Comparison of ENCODE assay signal across 20 mouse cellular contexts in the genomic region with DNA sequence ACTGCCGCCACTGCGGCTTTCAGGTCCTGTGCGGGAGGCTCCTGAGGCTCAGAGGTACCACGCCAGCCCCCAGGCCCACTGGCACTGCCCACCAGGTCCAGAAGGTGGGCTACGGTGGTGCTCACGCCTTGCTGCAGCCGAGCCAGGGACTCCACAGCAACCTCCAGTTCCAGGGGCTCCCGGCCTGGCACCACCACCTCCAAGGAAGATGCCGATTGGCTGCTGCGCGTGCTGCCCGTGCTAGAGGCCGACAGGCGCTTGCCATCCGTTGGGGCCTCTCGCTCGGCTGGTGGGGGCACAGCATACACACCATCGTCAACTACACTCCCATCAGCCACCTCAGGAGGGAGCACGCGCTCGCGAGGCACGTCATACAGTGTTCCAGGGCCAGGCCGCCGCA. TPM values are rescaled to one million over a fixed set of nuclear protein-coding genes. Genes with fewer than 3 reads are reported as not detected.
DNase-seq lines count a peak whose midpoint lies in the region; TF ChIP-seq lines count a peak whose summit lies in the region.
"Had no signal": no experiment of that assay in that cellular context is flagged by ENCODE, and none has a peak within 500 bp of the region (broad histone marks: within the 10 kb centered on the region; RNA-seq: fewer than 3 reads in every experiment).

No protein-coding gene starts in this region.

- no peak overlapping the region for H3K4me3 ChIP-seq in cerebellum, adult 2 months (replicated peaks; ENCODE audit: insufficient read depth, low read depth, low read length)
- no peak overlapping the region for H3K4me3 ChIP-seq in ES-Bruce4 (ENCODE audit: low read depth, low read length)
- H3K4me3 ChIP-seq: embryonic facial prominence, embryonic 13.5 days; kidney, embryonic 15.5 days; midbrain, embryonic 13.5 days; neural tube, embryonic 13.5 days had no signal

- no peak for TF ChIP-seq CTCF in cerebellum, adult 2 months (IDR thresholded peaks at IDR 0.05; ENCODE audit: borderline replicate concordance, insufficient read depth, low read depth, low read length)
- peak; percentile 11 for TF ChIP-seq CTCF in ES-Bruce4 (IDR thresholded peaks at IDR 0.05; ENCODE audit: low read depth, low read length)

- no peaks in the 10 kb centered on the region for H3K9me3 ChIP-seq in ES-Bruce4 (replicated peaks; ENCODE audit: control insufficient read depth, insufficient read depth, low read length, poor library complexity, severe bottlenecking)
- H3K9me3 ChIP-seq: embryonic facial prominence, embryonic 13.5 days; kidney, embryonic 15.5 days; midbrain, embryonic 13.5 days; neural tube, embryonic 13.5 days had no signal

- H3K27me3 ChIP-seq in cerebellum, adult 2 months (ENCODE audit: control insufficient read depth, insufficient read depth, low read length): no peaks in the 10 kb centered on the region
- H3K27me3 ChIP-seq in ES-Bruce4 (ENCODE audit: control insufficient read depth, insufficient read depth, low read length, poor library complexity, severe bottlenecking): no peaks in the 10 kb centered on the region
- H3K27me3 ChIP-seq: embryonic facial prominence, embryonic 13.5 days; kidney, embryonic 15.5 days; midbrain, embryonic 13.5 days; neural tube, embryonic 13.5 days had no signal

- DNase-seq in cerebellum, adult 2 months: no peak
- DNase-seq in cerebellum, postnatal 4 days (ENCODE audit: low spot score in 2 of 2): no peak
- peak; percentile 3 for DNase-seq in kidney, adult 18-20 months
- DNase-seq in kidney, postnatal 36 days: no peak
- peak; percentile 46 to 63 for DNase-seq in cerebellum, postnatal 14 days
- DNase-seq in lung, postnatal 10 days: no peak
- DNase-seq: B cell, adult 2 months; heart, postnatal 10 days; right cerebral cortex, adult 18-20 months had no signal

- no peak overlapping the region for H3K9ac ChIP-seq in ES-Bruce4 (ENCODE audit: low read depth, poor library complexity, severe bottlenecking)
- H3K9ac ChIP-seq: embryonic facial prominence, embryonic 13.5 days; kidney, embryonic 15.5 days; liver, embryonic 14.5 days; midbrain, embryonic 13.5 days had no signal

- peaks cover 59% of the 10 kb centered on the region for H3K4me1 ChIP-seq in cerebellum, adult 2 months (ENCODE audit: control insufficient read depth, insufficient read depth, low read length)
- peaks cover 4% of the 10 kb centered on the region for H3K4me1 ChIP-seq in ES-Bruce4 (ENCODE audit: control insufficient read depth, insufficient read depth, low read length)

- TF ChIP-seq POLR2A in cerebellum, adult 2 months (IDR thresholded peaks at IDR 0.05; ENCODE audit: borderline replicate concordance, insufficient read depth, low read length): no peak
- no peak for TF ChIP-seq POLR2A in ES-Bruce4 (IDR thresholded peaks at IDR 0.05; ENCODE audit: insufficient read depth, low read length)

- no peak for TF ChIP-seq EP300 in ES-Bruce4 (IDR thresholded peaks at IDR 0.05; ENCODE audit: insufficient read depth, low read depth, low read length)

- peak overlapping the region; percentile 62; the same call in 1 of the 2 replicates for H3K27ac ChIP-seq in cerebellum, adult 2 months (ENCODE audit: insufficient read depth, low read length)
- no peak overlapping the region for H3K27ac ChIP-seq in ES-Bruce4 (ENCODE audit: insufficient read depth, low read length)
- H3K27ac ChIP-seq: embryonic facial prominence, embryonic 13.5 days; kidney, embryonic 15.5 days; liver, embryonic 14.5 days; midbrain, embryonic 13.5 days; neural tube, embryonic 13.5 days had no signal

- H3K36me3 ChIP-seq in ES-Bruce4 (ENCODE audit: control insufficient read depth, insufficient read depth, low read length, poor library complexity, severe bottlenecking): peaks cover 36% of the 10 kb centered on the region

- WGBS in cerebellum, adult 2 months: 56% methylated on average over 25 of the region's 25 CpGs

RNA-seq across cellular contexts. Expression of a gene that starts 23.0 kb away (rescaled TPM):
- 0.29 and 0.33 TPM in 2 replicates for polyA plus RNA-seq in cerebellum, adult 2 months (2012; rRNA removed)
- polyA plus RNA-seq in ES-Bruce4 (2011; ENCODE audit: insufficient read depth, insufficient read length, low read depth, missing spikeins): not detected in 2 replicates
- polyA plus RNA-seq: embryonic facial prominence, embryonic 13.5 days; forebrain, embryonic 14.5 days; heart, embryonic 11.5 days; hindbrain, embryonic 11.5 days; lung, embryonic 16.5 days; neural tube, embryonic 13.5 days; stomach, embryonic 14.5 days had no signal

RNA-seq across cellular contexts. Expression of a gene that starts 29.8 kb away (rescaled TPM):
- 129 and 146 TPM in 2 replicates for polyA plus RNA-seq in cerebellum, adult 2 months (2012; rRNA removed)
- 59.8 and 64.6 TPM in 2 replicates for polyA plus RNA-seq in ES-Bruce4 (2011; ENCODE audit: insufficient read depth, insufficient read length, low read depth, missing spikeins)

Comparison
In these comparisons a context has a peak if more than half of its experiments do, and no peak if none do; other contexts are left out.
1. DNase-seq: peak in kidney, adult 18-20 months (single experiment) and cerebellum, postnatal 14 days (2 of 2); none in cerebellum, adult 2 months (0 of 2), cerebellum, postnatal 4 days (0 of 2), kidney, postnatal 36 days (0 of 2) and lung, postnatal 10 days (single experiment).